Mouse (Mus musculus) midbrain, embryonic 14.5 days (tissue): ENCODE data around the gene Armc12. TPM values are rescaled to one million over a fixed set of nuclear protein-coding genes. Genes with fewer than 3 reads are reported as not detected.
"Not testable (repeated sequence)": the region's sequence is repeated elsewhere in the genome, so short reads cannot be mapped to it uniquely, and the experiment has no call there.

Experiments used
- ATAC-seq: fragments of 200-750 bp; cut with Nextera tagmentation; 2 replicates; pipeline ENCODE4 v1.8.0; 2017; ENCODE audit warnings: moderate number of reproducible peaks, moderate library complexity; ENCODE audit not compliant: low FRiP score, low TSS enrichment
- DNase-seq: peaks from one replicate; pipeline ENCODE4 v3.0.0-alpha.2; 2015
- H3K27ac ChIP-seq: fragments of 300-500 bp; sonication (generic); replicated peaks from 2 replicates; pipeline ENCODE4 v1.5.1; 2014; ENCODE audit warnings: mild to moderate bottlenecking, low read depth, low read length, moderate library complexity
- H3K27me3 ChIP-seq: fragments of 300-500 bp; sonication (generic); 2 replicates; pipeline ENCODE4 v1.6.1; 2014; ENCODE audit warnings: low read length, control low read depth, mixed read lengths; ENCODE audit not compliant: control insufficient read depth, insufficient read depth
- H3K36me3 ChIP-seq: fragments of 300-500 bp; sonication (generic); 2 replicates; pipeline ENCODE4 v1.6.1; 2014; ENCODE audit warnings: low read length, control low read depth; ENCODE audit not compliant: control insufficient read depth, insufficient read depth
- H3K4me1 ChIP-seq: fragments of 300-500 bp; sonication (generic); 2 replicates; pipeline ENCODE4 v1.6.1; 2014; ENCODE audit warnings: mild to moderate bottlenecking, antibody characterized with exemption, low read length, control low read depth; ENCODE audit not compliant: control insufficient read depth, insufficient read depth
- H3K4me2 ChIP-seq: fragments of 300-500 bp; sonication (generic); 2 replicates; pipeline ENCODE4 v1.6.1; 2014; ENCODE audit warnings: mild to moderate bottlenecking, low read length, moderate library complexity
- H3K4me3 ChIP-seq: fragments of 300-500 bp; sonication (generic); replicated peaks from 2 replicates; pipeline ENCODE4 v1.5.1; 2014; ENCODE audit warnings: low read depth, low read length
- H3K9ac ChIP-seq: fragments of 300-500 bp; sonication (generic); replicated peaks from 2 replicates; pipeline ENCODE4 v1.6.1; 2014; ENCODE audit warnings: mild to moderate bottlenecking, low read length, moderate library complexity
- H3K9me3 ChIP-seq: fragments of 300-500 bp; sonication (generic); 2 replicates; pipeline ENCODE4 v1.6.1; 2016; ENCODE audit warnings: low read length, control low read depth, mixed read lengths; ENCODE audit not compliant: control insufficient read depth
- whole genome bisulfite sequencing: fragments of 180-500 bp; shearing (Covaris S2); extraction: QIAGEN DNeasy Blood & Tissue Kit; methylation state at CpG from one replicate; pipeline ENCODE4 v1.1.7; 2014; 5-methylcytosine and 5-hydroxymethylcytosine counted together
- polyA plus RNA-seq: library from polyadenylated mRNA; unstranded; fragments of >200 nt; fragmentation: Nextera tagmentation; extraction: Ambion mirVana; gene quantifications from 2 replicates; pipeline ENCODE4 v1.2.1, GENCODE M21; 2014

Armc12 gene
- polyA plus RNA-seq, 1 experiment from 2014 or later: not detected

DNA sequence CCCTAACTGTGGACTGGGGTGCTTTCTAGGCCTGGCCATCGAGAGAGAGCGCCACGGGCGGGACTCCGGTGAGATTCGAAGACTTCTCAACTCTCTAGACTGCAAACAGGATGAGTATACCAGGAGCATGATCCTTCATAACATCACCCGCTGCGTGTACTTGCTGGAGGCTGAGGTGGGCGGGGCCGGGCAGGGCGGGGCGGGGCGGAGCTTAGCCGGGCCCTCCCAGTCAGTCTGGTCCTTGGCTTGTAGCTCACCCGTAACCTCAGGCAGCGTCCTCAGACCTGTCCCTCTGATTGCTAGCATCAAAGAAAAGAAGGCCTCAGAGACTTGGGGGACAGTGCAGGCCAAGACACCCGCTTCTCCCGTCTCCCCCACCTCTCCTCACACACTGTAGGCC lies 1.3 kb downstream of the Armc12 start:
- Histone ChIP-seq H3K9me3 (no peaks in the 10 kb centered on the region), H3K4me3 (no peak overlapping the region), H3K36me3 (no peaks in the 10 kb centered on the region), H3K27ac (no peak overlapping the region), H3K9ac (no peak overlapping the region), H3K4me2 (peak overlapping the region; percentile 15; the same call in 1 of the 2 replicates), H3K27me3 (no peaks in the 10 kb centered on the region), H3K4me1 (0 out of 2 replicates have a peak, but pooled peaks cover 4% of the 10 kb centered on the region)
- 11% methylated on average over 18 of the region's 18 CpGs for WGBS
- ATAC-seq (no peak), DNase-seq (no peak)

DNA sequence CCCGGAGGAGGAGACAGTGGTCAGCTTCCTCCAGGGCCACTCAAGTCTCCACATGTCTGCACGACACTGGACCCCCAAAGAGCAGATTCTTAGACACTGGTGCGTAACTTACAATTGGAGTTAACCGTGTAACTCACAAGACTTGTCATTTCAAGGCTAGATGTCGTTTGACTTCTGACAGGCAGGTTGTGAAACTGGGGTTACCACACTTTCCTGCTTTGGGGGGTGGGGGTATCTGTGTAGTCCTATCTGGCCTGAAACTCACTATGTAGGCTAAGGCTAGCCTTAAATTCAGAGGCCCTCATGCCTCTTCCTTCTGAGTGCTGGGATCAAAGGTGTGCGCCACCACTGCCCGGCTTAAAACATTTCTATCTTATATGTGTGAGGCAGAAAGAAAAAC lies 2.0 kb downstream of the Armc12 start:
- H3K27me3 ChIP-seq: no peaks in the 10 kb centered on the region
- H3K4me3 ChIP-seq: no peak overlapping the region
- H3K27ac ChIP-seq: no peak overlapping the region
- WGBS: 87% methylated on average over 7 of the region's 7 CpGs
- no peaks in the 10 kb centered on the region for H3K9me3 ChIP-seq
- 0 out of 2 replicates have a peak, but pooled peaks cover 2% of the 10 kb centered on the region for H3K4me1 ChIP-seq
- H3K9ac ChIP-seq: no peak overlapping the region
- H3K4me2 ChIP-seq: no peak overlapping the region
- H3K36me3 ChIP-seq: no peaks in the 10 kb centered on the region
- DNase-seq (no peak), ATAC-seq (no peak)

DNA sequence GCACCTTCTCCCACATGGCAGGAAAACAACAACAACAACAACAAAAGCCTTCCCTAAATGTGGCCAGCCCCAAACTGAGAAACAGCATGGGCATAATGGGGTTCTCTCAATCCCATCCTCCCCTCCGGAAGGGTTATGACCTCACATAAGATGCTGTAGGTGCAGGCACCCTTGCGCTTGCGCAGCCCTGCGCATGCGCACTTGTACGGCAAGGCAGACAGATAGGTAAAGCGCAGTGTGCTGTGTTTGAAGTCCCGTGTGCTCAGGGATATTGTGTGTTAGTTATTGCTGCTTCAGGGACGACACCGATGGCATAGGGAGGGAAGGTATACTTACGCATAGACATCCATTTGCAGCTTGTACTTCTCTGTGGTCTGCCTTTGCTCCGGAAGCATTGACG lies 2.7 kb downstream of the Armc12 start:
- Histone ChIP-seq H3K4me3 (no peak overlapping the region), H3K9me3 (no peaks in the 10 kb centered on the region), H3K9ac (no peak overlapping the region), H3K27ac (no peak overlapping the region), H3K4me1 (no peaks in the 10 kb centered on the region), H3K4me2 (no peak overlapping the region), H3K27me3 (no peaks in the 10 kb centered on the region), H3K36me3 (no peaks in the 10 kb centered on the region)
- 91% methylated on average over 13 of the region's 13 CpGs for WGBS
- ATAC-seq: no peak
- no peak for DNase-seq

DNA sequence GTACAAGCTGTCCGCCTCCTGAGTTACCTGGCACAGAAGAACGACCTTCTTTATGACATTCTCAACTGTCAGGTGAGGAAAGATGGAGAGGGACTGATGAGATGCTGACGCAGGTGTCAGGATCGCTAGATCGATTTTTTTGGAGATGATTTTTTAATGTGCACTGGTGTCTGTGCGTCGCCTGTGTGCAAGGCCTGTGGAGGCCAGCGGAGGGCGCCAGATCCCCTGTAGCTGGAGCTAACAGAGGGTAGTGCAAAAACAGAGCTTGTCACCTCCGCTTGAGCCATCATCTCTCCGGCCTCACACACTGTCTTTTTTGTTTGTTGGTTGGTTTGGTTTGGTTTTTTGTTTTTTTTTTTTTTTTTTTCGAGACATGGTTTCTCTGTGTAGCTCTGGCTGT lies 7.3 kb downstream of the Armc12 start:
- no peaks in the 10 kb centered on the region for H3K27me3 ChIP-seq
- WGBS: 47% methylated on average over 12 of the region's 12 CpGs
- H3K4me2 ChIP-seq: no peak overlapping the region
- H3K9me3 ChIP-seq: peaks cover 7% of the 10 kb centered on the region; the same call in 1 of the 2 replicates
- ATAC-seq (no peak), DNase-seq (no peak)
- no peak overlapping the region for H3K27ac ChIP-seq
- no peaks in the 10 kb centered on the region for H3K36me3 ChIP-seq
- no peak overlapping the region for H3K4me3 ChIP-seq
- no peaks in the 10 kb centered on the region for H3K4me1 ChIP-seq
- H3K9ac ChIP-seq: no peak overlapping the region

DNA sequence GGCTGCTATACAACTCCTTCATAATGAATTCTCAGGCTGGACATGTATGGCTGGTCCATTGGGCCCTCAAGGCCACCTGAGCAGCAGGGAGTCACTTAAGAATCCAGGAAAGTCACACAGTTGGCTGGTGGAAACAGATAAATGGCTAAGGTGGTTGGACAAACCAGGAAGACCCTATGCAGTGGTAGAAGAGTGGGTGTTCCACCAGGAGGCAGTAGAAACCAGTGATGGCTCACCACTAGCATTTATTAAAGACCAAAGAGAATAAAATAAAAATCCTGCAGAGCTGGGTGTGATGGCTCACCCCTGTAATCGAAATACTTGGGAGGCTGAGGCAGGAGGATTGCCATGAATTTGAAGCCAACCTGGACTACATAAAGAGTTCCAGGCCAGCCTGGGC lies 16.3 kb downstream of the Armc12 start:
- H3K4me2 ChIP-seq: no peak overlapping the region
- H3K27ac ChIP-seq: no peak overlapping the region
- H3K4me1 ChIP-seq: no peaks in the 10 kb centered on the region
- H3K36me3 ChIP-seq: no peaks in the 10 kb centered on the region
- ATAC-seq (no peak), DNase-seq (no peak)
- H3K9me3 ChIP-seq: no peaks in the 10 kb centered on the region; the same call in 1 of the 2 replicates
- 96% methylated on average over 1 of the region's 1 CpGs for WGBS
- no peaks in the 10 kb centered on the region for H3K27me3 ChIP-seq
- H3K4me3 ChIP-seq: no peak overlapping the region
- no peak overlapping the region for H3K9ac ChIP-seq

DNA sequence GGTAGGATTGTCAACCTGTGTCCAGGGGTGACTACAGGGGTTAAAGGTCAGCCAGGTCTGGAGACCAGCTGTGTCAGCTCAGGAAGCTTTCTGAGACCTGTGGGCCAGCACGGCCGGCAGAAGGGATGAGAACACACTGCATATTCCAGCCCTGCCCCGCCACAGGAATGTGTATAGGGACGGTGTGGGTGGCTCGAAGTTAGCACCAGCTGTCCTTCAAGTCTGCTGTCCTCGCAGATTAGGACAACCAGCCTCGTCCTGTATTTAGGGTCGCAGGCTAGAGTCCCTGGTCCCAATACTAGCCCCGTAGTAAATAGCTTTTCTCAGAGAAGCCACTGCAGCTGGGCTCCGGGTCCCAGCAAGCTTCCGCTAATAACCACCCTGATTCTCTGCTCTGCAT lies 17.9 kb downstream of the Armc12 start:
- Histone ChIP-seq H3K27me3 (no peaks in the 10 kb centered on the region), H3K27ac (no peak overlapping the region), H3K9me3 (no peaks in the 10 kb centered on the region; the same call in 1 of the 2 replicates), H3K9ac (no peak overlapping the region), H3K4me1 (no peaks in the 10 kb centered on the region), H3K36me3 (no peaks in the 10 kb centered on the region), H3K4me3 (no peak overlapping the region), H3K4me2 (no peak overlapping the region)
- 76% methylated on average over 11 of the region's 11 CpGs for WGBS
- ATAC-seq: no peak
- DNase-seq: no peak

DNA sequence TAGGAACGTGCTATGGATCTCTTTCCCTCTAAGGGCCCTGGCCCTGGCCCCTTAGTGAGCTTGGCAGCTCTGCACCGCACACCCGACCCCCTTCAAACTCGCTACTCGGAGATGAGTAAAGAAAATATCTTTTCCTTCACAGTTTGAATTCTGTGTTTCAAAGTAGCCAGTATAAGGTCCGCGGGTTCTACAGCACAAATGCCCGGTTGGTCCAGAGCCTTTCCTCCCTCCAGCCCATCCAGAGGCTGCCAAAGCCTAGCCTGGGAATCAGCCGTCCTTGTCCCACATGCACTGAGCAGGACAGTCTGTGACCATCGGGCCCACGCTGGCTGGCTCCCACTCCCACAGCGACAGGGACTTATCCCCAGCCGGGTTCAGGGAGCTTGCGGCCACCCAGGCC lies 18.5 kb downstream of the Armc12 start, which contains the start of gene Clpsl2:
Gene Clpsl2, plus strand, starts transcription at position 301 of the 400 bp plus-strand sequence.
- ATAC-seq: no peak
- H3K9ac ChIP-seq: no peak within 1 kb of the TSS
- H3K36me3 ChIP-seq: no peaks in the 10 kb centered on the region
- H3K4me1 ChIP-seq: no peaks in the 10 kb centered on the region
- H3K9me3 ChIP-seq: no peaks in the 10 kb centered on the region
- no peak within 1 kb of the TSS for H3K27ac ChIP-seq
- no peak within 1 kb of the TSS for H3K4me2 ChIP-seq
- no peaks in the 10 kb centered on the region for H3K27me3 ChIP-seq
- DNase-seq: no peak
- H3K4me3 ChIP-seq: no peak within 1 kb of the TSS
- WGBS: 73% methylated on average over 14 of the region's 14 CpGs

DNA sequence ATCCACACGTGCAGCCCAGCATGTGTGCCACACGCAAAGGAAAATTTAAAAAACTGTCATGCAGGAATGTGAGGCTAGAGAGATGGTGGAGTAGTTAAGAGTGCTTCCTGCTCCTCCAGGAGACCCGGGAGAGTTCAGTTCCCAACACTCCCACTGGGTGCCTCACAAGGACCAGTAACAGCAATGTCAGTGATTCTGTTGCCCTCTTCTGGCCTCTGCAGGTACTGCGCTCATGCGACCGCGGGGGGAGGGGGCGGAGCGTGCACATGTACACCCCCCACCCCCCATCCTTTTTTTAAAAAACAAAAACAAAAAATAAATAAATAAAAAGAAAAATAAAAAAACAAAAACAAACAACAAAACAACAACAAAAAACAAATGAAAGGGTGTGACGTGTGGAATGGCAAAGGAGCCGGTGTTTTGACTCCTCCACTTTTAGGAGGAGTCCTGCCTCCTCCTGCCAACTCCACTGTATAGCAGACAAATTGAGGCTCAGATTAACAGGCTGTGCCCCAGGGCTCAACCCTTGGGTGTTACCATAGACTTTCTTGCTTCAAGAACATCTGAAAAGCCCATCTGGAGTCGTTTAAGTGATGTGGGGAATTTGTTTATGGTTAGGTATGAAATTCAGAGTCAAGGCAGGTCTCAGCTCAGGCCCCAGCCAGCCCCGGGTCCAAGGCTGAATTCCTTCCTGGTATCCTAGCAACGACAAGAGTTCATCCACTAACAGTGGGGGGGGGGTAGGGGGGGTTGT lies 22.6 kb downstream of the Armc12 start:
- WGBS: 5% methylated on average over 14 of the region's 14 CpGs
- Histone ChIP-seq H3K27me3 (no peaks in the 10 kb centered on the region), H3K4me1 (0 out of 2 replicates have a peak, but pooled peaks cover 3% of the 10 kb centered on the region), H3K4me3 (no peak overlapping the region), H3K9me3 (no peaks in the 10 kb centered on the region), H3K27ac (no peak overlapping the region), H3K4me2 (no peak overlapping the region), H3K36me3 (no peaks in the 10 kb centered on the region), H3K9ac (no peak overlapping the region)
- DNase-seq (peak; percentile 75), ATAC-seq (no peak)

DNA sequence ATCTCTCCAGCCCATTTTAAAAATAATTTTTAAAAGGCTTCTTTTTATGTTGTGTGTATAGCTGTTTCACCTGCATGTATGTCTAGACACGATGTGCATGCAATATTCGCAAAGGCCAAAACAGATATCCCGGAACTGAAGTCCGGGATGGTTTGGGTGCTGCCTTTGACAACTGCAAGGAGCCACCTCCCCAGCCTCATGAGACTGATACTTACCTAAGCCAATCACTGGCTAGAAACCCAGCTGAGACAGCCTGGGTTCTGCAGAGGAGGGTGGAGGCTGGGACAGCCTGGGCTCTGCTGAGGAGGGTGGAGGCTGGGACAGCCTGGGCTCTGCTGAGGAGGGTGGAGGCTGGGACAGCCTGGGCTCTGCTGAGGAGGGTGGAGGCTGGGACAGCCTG lies 23.4 kb downstream of the Armc12 start:
- WGBS: 91% methylated on average over 4 of the region's 4 CpGs
- ATAC-seq: not testable (repeated sequence)

More for the DNA sequence above, 23.4 kb downstream of the Armc12 start:
- H3K27me3 ChIP-seq, H3K4me1 ChIP-seq, H3K9ac ChIP-seq, H3K4me2 ChIP-seq, H3K4me3 ChIP-seq, DNase-seq, H3K9me3 ChIP-seq, H3K36me3 ChIP-seq, H3K27ac ChIP-seq: not testable (repeated sequence)
